Mouse (Mus musculus) heart, postnatal 4 days (tissue): ENCODE results near the gene Rnf43. TPM values are rescaled to one million over a fixed set of nuclear protein-coding genes. Genes with fewer than 3 reads are reported as not detected.

Experiments
- DNase-seq: peaks from one replicate; pipeline ENCODE4 v3.0.0; 2021
- microRNA-seq, 2 experiments: library from miRNA; unstranded; fragments of <30 nt; microRNA quantifications; one replicate each; pipeline ENCODE4 v1.2.0; 2021 to 2022
- total RNA-seq, 2 experiments: library from RNA; stranded (reverse); gene quantifications; 2 replicates each; pipeline ENCODE4 v1.2.3; 2021

Rnf43 gene
- total RNA-seq, 2 experiments from 2014 or later = 0.36 to 0.95 TPM

DNA sequence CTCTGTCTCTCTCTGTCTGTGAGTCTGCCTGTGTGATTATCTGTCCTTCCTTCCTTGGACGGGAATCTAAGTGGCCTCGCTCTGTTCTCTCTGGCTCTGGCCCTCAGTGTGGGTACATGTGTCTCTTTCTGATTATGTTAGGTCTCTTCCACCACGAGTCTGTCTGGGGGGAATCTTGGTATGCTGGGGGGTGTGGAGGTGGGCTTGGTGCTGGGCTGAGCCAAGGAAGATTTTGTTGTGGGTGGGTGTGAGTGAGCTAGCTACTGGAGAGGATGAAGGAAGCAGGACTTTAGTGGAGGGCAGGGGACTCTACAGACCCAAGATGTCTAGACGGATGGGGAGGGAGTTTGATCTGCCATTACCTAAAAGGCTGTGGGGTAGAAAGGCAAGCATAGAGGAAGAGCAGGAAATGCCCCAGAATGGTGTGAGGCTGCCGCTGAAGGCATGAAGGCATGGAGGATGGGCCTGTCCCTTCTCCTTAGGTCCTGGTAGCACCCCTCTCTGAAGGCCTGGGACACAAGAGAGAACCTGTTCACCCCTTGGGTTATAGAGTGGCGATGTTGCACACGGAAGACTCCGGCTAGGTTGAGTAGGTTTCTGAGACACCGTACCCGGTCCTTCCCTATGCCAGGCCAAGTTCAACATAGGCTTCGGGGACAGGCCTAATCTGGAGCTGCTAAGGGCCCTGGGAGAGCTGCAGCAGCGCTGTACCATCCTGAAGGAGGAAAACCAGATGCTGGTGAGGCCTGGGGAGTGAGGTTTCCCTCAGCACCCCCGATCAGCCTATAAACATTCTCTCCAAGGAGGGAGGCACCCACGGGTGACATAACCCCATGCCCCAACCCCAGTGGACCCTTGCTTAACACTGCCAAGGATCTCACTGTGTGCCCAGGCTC lies 99.5 kb downstream of the Rnf43 start:
- no peak for DNase-seq

GRCm38 (mm10) chr11:87762702-87763385 lies 100.3 kb downstream of the Rnf43 start:
- DNase-seq = no peak

DNA sequence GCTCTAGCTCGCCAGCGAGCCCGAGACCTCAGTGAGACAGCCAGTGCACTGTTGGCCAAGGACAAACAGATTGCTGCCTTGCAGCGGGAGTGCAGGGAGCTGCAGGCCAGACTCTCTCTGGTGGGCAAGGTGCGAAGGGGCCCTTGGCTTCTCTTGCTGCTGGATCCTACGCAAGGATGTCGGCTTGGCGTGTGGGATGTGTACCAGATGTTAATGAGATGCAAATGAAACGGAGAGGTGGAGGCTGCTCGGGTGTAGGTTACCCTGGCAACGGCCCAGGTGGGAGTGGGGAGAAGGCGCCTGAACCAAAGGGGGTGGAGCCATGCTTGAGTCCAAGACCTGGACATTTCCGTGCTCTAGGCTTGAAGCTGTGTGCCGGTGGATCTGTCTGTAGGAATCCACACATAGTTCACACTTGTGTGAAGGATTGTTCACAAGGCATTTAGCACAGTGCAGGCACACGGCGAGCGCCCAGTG lies 101.0 kb downstream of the Rnf43 start:
- no peak for DNase-seq

DNA sequence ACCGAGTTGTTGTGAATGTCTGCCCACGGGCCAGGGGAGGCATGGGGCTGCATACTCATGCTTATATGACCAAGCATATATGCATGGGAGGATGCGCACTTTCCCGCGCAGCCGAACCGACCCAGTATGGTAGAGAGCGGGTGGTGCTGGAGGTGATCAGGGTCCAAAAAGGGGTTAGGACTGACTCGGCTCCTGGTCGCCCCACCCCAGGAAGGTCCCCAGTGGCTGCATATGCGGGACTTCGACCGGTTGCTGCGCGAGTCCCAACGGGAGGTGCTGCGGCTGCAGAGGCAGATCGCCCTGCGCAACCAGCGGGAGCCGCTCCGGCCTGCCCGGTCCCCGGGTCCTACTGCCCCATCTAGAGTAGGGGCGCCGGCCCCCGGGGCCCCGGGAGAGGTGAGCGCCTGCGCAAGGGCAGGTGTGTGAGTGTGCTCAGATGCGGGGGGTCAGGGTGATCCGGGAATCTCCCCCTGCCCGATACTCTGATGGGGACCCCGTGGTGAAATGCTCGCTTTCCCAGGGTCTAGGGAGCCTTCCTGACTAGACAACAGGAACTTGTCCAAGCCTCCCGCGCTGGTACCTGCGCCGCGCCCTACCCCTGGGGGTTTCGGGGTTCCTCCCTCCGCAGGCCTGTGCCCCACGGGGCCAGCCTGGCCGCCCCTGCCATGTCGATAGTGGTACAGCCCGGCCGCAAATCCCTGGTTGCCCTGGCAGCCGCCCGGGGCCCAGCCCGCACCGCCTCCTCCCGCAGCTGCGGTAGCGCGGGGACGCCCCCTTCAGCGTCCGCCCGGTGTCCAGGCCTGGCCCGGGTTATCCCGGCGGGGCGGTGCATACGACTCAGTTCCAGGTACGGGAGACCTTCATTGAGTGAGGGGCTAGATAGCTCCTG lies 101.7 kb downstream of the Rnf43 start:
- DNase-seq = no peak

DNA sequence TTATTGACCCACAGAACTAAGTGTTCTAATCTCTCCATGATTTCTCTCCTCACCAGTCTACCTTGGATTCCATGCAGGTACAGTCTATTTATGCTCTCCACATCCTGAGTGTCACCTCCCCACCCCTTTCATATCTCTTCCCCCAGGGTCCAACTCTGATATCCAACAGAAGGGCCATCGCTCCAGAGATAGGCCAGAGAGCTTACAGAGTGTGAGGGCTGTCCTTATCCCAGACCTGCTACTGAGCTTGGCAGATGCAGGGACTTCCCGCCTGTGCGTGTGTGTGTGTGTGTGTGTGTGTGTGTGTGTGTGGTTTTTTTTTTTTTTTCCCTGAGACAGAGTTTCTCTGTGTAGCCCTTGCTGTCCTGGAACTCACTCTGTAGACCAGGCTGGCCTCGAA lies 106.2 kb downstream of the Rnf43 start:
- no peak for DNase-seq

GRCm38 (mm10) chr11:87770989-87771388 lies 108.5 kb downstream of the Rnf43 start:
- DNase-seq = peak; percentile 76

DNA sequence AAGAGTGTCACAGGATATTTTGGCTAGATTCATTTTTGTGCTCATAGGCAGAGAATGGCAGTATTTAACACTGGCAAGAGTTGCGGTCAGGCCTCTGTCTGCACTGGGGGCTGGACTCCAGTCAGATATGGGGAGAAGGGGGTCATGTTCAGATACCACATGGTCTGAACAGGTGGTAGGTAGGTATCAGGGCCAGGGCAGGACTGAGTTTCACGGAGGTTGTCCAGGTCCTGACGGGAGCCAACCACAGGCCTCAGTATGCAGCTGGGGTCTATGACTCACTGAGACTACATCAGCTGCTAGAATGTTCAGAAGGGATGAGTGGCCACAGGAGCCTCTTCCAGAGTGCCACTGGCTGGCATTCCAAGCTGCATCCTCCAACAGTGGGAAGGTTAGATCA lies 109.8 kb downstream of the Rnf43 start:
- no peak for DNase-seq

- peak; percentile 56 for DNase-seq
These were observed 115.7 kb downstream of the Rnf43 start for GRCm38 (mm10) chr11:87778100-87778765.

DNA sequence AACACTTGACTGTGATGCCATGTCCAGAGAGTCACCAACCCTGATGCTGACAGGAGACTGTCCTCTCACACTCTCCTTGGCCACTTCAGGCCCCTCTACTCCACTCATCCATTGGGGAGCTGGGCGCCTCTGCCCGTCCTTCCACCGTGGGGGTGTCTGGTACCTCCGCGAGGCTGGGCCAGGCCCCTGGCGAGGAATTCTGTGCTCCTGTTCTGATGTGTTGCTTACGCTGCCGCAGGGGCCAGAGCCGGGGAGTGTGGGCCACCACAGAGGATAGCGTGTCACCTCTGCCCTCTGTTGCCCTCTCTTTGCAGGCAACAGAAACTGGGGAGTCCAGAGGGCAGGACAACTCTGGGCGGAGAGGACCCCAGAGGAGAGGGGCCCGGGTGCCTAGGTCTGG lies 116.4 kb downstream of the Rnf43 start:
- no peak for DNase-seq

DNA sequence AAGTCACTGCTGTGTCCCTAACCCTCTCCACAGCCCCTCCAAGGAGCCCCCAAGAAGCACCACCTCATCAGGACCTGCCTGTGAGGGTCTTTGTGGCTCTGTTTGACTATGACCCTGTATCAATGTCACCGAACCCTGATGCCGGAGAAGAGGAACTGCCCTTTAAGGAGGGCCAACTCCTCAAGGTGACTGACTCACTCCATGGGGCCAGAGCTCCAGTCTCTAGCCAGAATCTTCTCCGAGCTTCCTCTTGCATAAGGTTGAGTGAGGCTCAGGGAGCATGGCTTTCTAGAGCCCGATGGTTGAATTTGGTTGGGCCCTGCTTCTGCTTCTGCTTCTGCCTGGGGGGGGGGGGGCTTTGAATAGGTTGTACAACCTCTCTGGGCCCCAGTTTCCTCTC lies 116.9 kb downstream of the Rnf43 start:
- DNase-seq = no peak

DNA sequence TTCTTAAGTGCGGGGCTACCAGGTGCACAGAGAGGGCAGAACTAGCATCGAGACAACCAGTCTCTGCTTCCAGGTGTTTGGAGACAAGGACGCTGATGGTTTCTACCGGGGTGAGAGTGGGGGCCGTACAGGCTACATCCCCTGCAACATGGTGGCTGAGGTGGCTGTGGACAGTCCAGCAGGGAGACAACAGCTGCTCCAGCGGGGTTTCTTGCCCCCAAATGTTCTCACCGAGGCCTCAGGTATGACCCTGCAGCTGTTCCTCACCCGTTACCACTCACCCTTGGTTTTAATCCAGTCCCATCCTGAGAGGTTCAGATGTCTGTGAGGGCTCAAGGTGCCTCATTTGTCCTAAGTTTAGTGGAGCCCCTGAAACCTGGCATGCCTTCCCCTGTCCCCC lies 117.6 kb downstream of the Rnf43 start:
- DNase-seq = no peak

Small RNAs within 50 kb of the gene (microRNA-seq; reads per million reads assigned to microRNA genes)
- gene Mir142 (0 reads per million in 2 experiments), gene Mir142b (0 reads per million in 2 experiments)

Other genes with a start within 250 kb of the Rnf43 start
- not detected for gene Gm11492, start 96.1 kb upstream of the Rnf43 start, total RNA-seq
- gene Sept4, start 93.8 kb upstream of the Rnf43 start, total RNA-seq = 10 to 100 TPM; 65.4 to 68.6 TPM
- 10 to 100 TPM; 15.2 TPM for gene Mtmr4, start 70.6 kb upstream of the Rnf43 start, total RNA-seq
- under 1 TPM; 0.09 to 0.10 TPM for gene Hsf5, start 45.6 kb upstream of the Rnf43 start, total RNA-seq
- gene Supt4a, start 74.8 kb downstream of the Rnf43 start, total RNA-seq = 10 to 100 TPM; 47.9 to 49.9 TPM
- gene Tspoap1, start 97.8 kb downstream of the Rnf43 start, total RNA-seq = under 1 TPM in 1 of 2 experiments, not detected in 1; 0.07 TPM
- gene Mpo, start 130.9 kb downstream of the Rnf43 start, total RNA-seq = under 1 TPM; 0.14 to 0.33 TPM
- not detected for gene Lpo, start 165.6 kb downstream of the Rnf43 start, total RNA-seq
- 1 to 10 TPM; 5.6 to 5.7 TPM for gene Mks1, start 190.5 kb downstream of the Rnf43 start, total RNA-seq
- not detected for gene Epx, start 212.8 kb downstream of the Rnf43 start, total RNA-seq
- gene Olfr462, start 229.5 kb downstream of the Rnf43 start, total RNA-seq = not detected
- gene Olfr463, start 234.7 kb downstream of the Rnf43 start, total RNA-seq = not detected